Mouse (Mus musculus) small intestine, adult 2 months (tissue): Measurements from ENCODE around the gene Slco3a1. TPM values are rescaled to one million over a fixed set of nuclear protein-coding genes. Genes with fewer than 3 reads are reported as not detected.

Experiments used
- H3K27ac ChIP-seq: fragments of 200-500 bp; 2 replicates; pipeline ENCODE4 v1.5.1; 2012; ENCODE audit warnings: low read depth, low read length, control low read depth, inconsistent platforms; ENCODE audit not compliant: insufficient read depth
- H3K27me3 ChIP-seq: fragments of 200-500 bp; 2 replicates; pipeline ENCODE4 v1.6.1; 2012; ENCODE audit warnings: mild to moderate bottlenecking, moderate library complexity, low read length, inconsistent platforms; ENCODE audit not compliant: control insufficient read depth, insufficient read depth
- H3K36me3 ChIP-seq: fragments of 200-500 bp; 2 replicates; pipeline ENCODE4 v1.6.1; 2012; ENCODE audit warnings: mild to moderate bottlenecking, low read length, control low read depth, inconsistent platforms; ENCODE audit not compliant: control insufficient read depth, insufficient read depth
- H3K4me1 ChIP-seq: fragments of 200-500 bp; 2 replicates; pipeline ENCODE4 v1.6.1; 2012; ENCODE audit warnings: low read length, inconsistent platforms, mixed read lengths; ENCODE audit not compliant: control insufficient read depth, insufficient read depth, insufficient read length
- H3K4me3 ChIP-seq: fragments of 200-500 bp; 2 replicates; pipeline ENCODE4 v1.5.1; 2012; ENCODE audit warnings: low read depth, mild to moderate bottlenecking, control low read depth, inconsistent platforms, low read length, moderate library complexity
- CTCF ChIP-seq: fragments of 200-500 bp; IDR thresholded peaks from 2 replicates; pipeline ENCODE4 v1.5.1; 2012; ENCODE audit warnings: low read depth, mild to moderate bottlenecking, control low read depth, inconsistent platforms, low read length, moderate library complexity, mixed read lengths; ENCODE audit not compliant: insufficient replicate concordance, insufficient read length; ENCODE audit errors: extremely low read depth
- POLR2A ChIP-seq: fragments of 200-500 bp; IDR thresholded peaks from 2 replicates; pipeline ENCODE4 v1.6.1; 2012; ENCODE audit warnings: low read depth, mild to moderate bottlenecking, control low read depth, inconsistent platforms, low read length, moderate library complexity
- WGBS: fragments of 180-500 bp; shearing (Covaris S2); methylation state at CpG from one replicate; pipeline ENCODE4 v1.1.7; 2018; 5-methylcytosine and 5-hydroxymethylcytosine counted together
- polyA plus RNA-seq: library from polyadenylated mRNA; depleted of rRNA; stranded (reverse); fragments of >200 nt; gene quantifications from 2 replicates; pipeline ENCODE4 v1.2.3, GENCODE M21; 2012

Slco3a1 gene
- polyA plus RNA-seq, 1 experiment: 15.3 TPM

- TF ChIP-seq CTCF (no peak), POLR2A (no peak)
- 70% methylated on average over 3 of the region's 3 CpGs for WGBS
- H3K27me3 ChIP-seq: no peaks in the 10 kb centered on the region
- no peak overlapping the region for H3K27ac ChIP-seq
- H3K36me3 ChIP-seq: no peaks in the 10 kb centered on the region
- H3K4me3 ChIP-seq: no peak overlapping the region
- H3K4me1 ChIP-seq: peaks cover 4% of the 10 kb centered on the region; the same call in 1 of the 2 replicates
Observed at GRCm38 (mm10) chr7:74382286-74382685, 172.3 kb downstream of the Slco3a1 start.

GRCm38 (mm10) chr7:74381881-74382281 lies 172.7 kb downstream of the Slco3a1 start:
- H3K36me3 ChIP-seq: no peaks in the 10 kb centered on the region
- 73% methylated on average over 2 of the region's 2 CpGs for WGBS
- TF ChIP-seq CTCF (no peak), POLR2A (no peak)
- no peak overlapping the region for H3K27ac ChIP-seq
- no peaks in the 10 kb centered on the region for H3K27me3 ChIP-seq
- peaks cover 5% of the 10 kb centered on the region; the same call in 1 of the 2 replicates for H3K4me1 ChIP-seq
- no peak overlapping the region for H3K4me3 ChIP-seq

- H3K4me1 ChIP-seq: peaks cover 8% of the 10 kb centered on the region; the same call in 1 of the 2 replicates
- 45% methylated on average over 2 of the region's 2 CpGs for WGBS
- H3K27me3 ChIP-seq: no peaks in the 10 kb centered on the region
- H3K4me3 ChIP-seq: no peak overlapping the region
- H3K27ac ChIP-seq: no peak overlapping the region
- TF ChIP-seq CTCF (no peak), POLR2A (no peak)
- no peaks in the 10 kb centered on the region for H3K36me3 ChIP-seq
Observed at GRCm38 (mm10) chr7:74381051-74381450, 173.5 kb downstream of the Slco3a1 start.

- TF ChIP-seq POLR2A (no peak), CTCF (no peak)
- Histone ChIP-seq H3K27ac (no peak overlapping the region), H3K4me3 (no peak overlapping the region), H3K4me1 (peaks cover 13% of the 10 kb centered on the region; the same call in 1 of the 2 replicates), H3K36me3 (no peaks in the 10 kb centered on the region), H3K27me3 (no peaks in the 10 kb centered on the region)
- WGBS: 92% methylated on average over 10 of the region's 10 CpGs
Observed at GRCm38 (mm10) chr7:74377909-74378308, 176.7 kb downstream of the Slco3a1 start.

GRCm38 (mm10) chr7:74376397-74377044 lies 178.1 kb downstream of the Slco3a1 start:
- no peak for TF ChIP-seq POLR2A
- TF ChIP-seq CTCF: no peak
- no peaks in the 10 kb centered on the region for H3K36me3 ChIP-seq
- peak overlapping the region; percentile 32 for H3K27ac ChIP-seq
- no peak overlapping the region for H3K4me3 ChIP-seq
- 32% methylated on average over 12 of the region's 12 CpGs for WGBS
- H3K27me3 ChIP-seq: no peaks in the 10 kb centered on the region
- H3K4me1 ChIP-seq: peaks cover 25% of the 10 kb centered on the region; the same call in 1 of the 2 replicates

DNA sequence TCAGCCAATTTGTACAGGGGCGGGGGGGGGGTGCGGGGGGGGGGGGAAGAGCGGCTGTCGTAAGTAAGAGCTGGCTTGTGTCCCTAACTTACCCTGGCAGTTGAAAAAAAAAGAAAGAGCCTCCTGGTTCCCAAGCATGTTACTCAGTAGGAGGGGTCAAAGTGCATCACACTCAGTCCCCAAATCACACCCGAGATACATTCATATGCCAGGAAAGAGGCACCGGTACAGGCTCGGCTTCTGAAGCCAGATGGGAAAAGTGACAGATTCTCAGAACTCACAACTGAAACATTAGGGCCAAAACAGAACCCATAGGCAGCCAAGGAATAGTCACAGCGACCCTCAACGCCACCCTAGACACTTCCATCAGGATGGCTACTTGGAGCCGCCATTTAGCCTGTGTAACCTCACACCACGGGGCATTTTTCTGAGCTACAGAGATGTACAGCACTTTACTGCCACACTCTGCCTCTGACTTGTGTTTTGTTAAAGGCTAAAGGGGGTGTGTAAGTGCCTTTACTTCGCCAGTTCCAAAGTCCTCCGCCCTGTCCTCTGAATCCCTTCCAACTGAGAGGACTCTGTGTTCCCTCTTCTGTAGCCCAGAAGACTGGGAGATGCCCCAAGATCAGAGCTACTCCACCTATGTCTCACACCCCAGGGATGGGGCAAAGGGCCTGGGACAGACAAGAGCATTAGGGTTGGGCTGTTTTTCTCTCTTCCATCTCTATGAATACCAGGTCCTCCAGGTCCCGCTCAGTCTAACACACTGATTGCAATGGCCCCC lies 179.2 kb downstream of the Slco3a1 start:
- WGBS: 30% methylated on average over 13 of the region's 14 CpGs
- no peaks in the 10 kb centered on the region for H3K36me3 ChIP-seq
- H3K27ac ChIP-seq: peak overlapping the region; percentile 94
- no peaks in the 10 kb centered on the region for H3K27me3 ChIP-seq
- no peak overlapping the region for H3K4me3 ChIP-seq
- peaks cover 25% of the 10 kb centered on the region; the same call in 1 of the 2 replicates for H3K4me1 ChIP-seq
- TF ChIP-seq POLR2A (no peak), CTCF (no peak)

DNA sequence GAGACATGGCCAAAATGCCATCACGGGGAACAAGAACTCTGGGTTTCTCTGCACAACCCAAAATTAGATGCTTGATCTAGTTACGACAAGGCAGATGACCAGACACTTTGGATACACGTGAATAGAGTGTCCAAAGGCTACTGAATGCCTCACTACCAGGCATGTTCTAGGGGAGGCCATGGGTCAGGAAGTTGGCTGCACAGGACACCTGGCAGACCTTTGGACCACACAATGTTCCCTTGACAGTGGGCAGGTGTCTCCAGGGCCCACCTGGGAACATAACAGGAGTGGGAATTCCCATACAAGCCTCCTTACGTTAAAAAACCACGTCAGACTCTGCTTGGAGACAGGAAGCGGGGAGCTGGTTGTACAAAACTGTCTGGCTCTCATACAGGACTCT lies 181.5 kb downstream of the Slco3a1 start:
- H3K4me1 ChIP-seq: peaks cover 21% of the 10 kb centered on the region; the same call in 1 of the 2 replicates
- peak overlapping the region; percentile 17; the same call in 1 of the 2 replicates for H3K27ac ChIP-seq
- H3K4me3 ChIP-seq: no peak overlapping the region
- H3K27me3 ChIP-seq: no peaks in the 10 kb centered on the region
- no peak for TF ChIP-seq POLR2A
- no peak for TF ChIP-seq CTCF
- no peaks in the 10 kb centered on the region for H3K36me3 ChIP-seq
- WGBS: 34% methylated on average over 6 of the region's 6 CpGs
